Mouse (Mus musculus) activated CD4-positive, CD25-positive, alpha-beta regulatory T cell, adult 4 months (primary cell): ENCODE measurements at regions not wholly inside any gene's neighbourhood (a gene's known extent, or its start where the extent isn't known, plus 50 kb on each side); places are given as distances from the start of the nearest gene placed in this dataset.

Experiments used
- ATAC-seq: one replicate; pipeline ENCODE4 v1.8.0; 2017

GRCm38 (mm10) chr13:37149066-37149781 is 99.2 kb upstream of the F13a1 start:
- no peak for ATAC-seq

- ATAC-seq = peak; percentile 71
These were observed 98.6 kb upstream of the F13a1 start for GRCm38 (mm10) chr13:37148627-37149026.

- no peak for ATAC-seq
These were observed 97.7 kb upstream of the F13a1 start for GRCm38 (mm10) chr13:37147790-37148189.

GRCm38 (mm10) chr13:37142812-37143211 is 92.8 kb upstream of the F13a1 start:
- ATAC-seq = no peak

GRCm38 (mm10) chr13:37135115-37135514 is 85.1 kb upstream of the F13a1 start:
- ATAC-seq = no peak

- no peak for ATAC-seq
These were observed 84.5 kb upstream of the F13a1 start for GRCm38 (mm10) chr13:37134518-37134917.

- no peak for ATAC-seq
These were observed 80.6 kb upstream of the F13a1 start for GRCm38 (mm10) chr13:37130637-37131036.

GRCm38 (mm10) chr13:37121602-37122001 is 71.6 kb upstream of the F13a1 start:
- no peak for ATAC-seq

- no peak for ATAC-seq
These were observed 70.2 kb upstream of the F13a1 start for GRCm38 (mm10) chr13:37120219-37120618.

GRCm38 (mm10) chr13:37114324-37114723 is 64.3 kb upstream of the F13a1 start:
- ATAC-seq = no peak

- no peak for ATAC-seq
These were observed 61.7 kb upstream of the F13a1 start for GRCm38 (mm10) chr13:37111747-37112146.

- ATAC-seq = no peak
These were observed 57.7 kb upstream of the F13a1 start for GRCm38 (mm10) chr13:37107721-37108120.

GRCm38 (mm10) chr13:37106009-37106408 is 56.0 kb upstream of the F13a1 start:
- ATAC-seq = no peak

- ATAC-seq = no peak
These were observed 54.6 kb upstream of the F13a1 start for GRCm38 (mm10) chr13:37104410-37105294.

GRCm38 (mm10) chr13:37103741-37104296 is 53.8 kb upstream of the F13a1 start:
- ATAC-seq = no peak

GRCm38 (mm10) chr13:37101755-37102154 is 51.7 kb upstream of the F13a1 start:
- ATAC-seq = no peak
